Mouse (Mus musculus): ENCODE measurements around the gene Lrrc58.

DNA sequence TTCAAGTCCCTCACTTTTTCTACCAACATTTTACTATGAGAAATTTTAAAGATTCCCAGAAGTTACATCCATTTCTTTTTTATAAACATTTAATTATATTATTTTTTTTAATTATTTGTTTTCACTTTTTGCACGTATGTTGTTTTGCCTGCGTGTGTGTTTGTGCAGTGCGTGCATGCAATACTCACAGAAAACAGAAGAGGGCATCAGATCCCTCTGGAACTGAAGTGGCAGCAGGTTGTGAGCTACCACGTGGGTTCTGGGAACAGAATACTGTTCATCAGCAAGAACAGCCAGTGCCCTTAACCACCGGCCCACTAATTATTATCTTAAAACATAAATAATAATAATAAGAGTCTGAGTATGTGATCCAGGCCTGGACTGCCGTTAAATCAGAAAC, 50.8 kb downstream of the Lrrc58 start:
- TF ChIP-seq CTCF (IDR thresholded peaks at IDR 0.05; ENCODE audit: low read depth, low read length), result no peak
- no peak for TF ChIP-seq POLR2A (IDR thresholded peaks at IDR 0.05; ENCODE audit: extremely low read depth, insufficient read depth, low read length)
